Mouse (Mus musculus) ES-Bruce4 (cell line): ENCODE measurements around the gene Syt16.

Experiments used
- CTCF ChIP-seq: IDR thresholded peaks from one replicate; pipeline ENCODE4 v1.8.1; 2011; ENCODE audit warnings: low read depth, low read length
- EP300 ChIP-seq: IDR thresholded peaks from 2 replicates; pipeline ENCODE4 v1.6.1; 2011; ENCODE audit warnings: low read depth, low read length; ENCODE audit not compliant: insufficient read depth
- POLR2A ChIP-seq: IDR thresholded peaks from one replicate; pipeline ENCODE4 v1.8.1; 2011; ENCODE audit warnings: low read length; ENCODE audit not compliant: insufficient read depth

GRCm38 (mm10) chr12:73952879-73953278 lies 44.6 kb upstream of the Syt16 start:
- no peak for TF ChIP-seq CTCF
- no peak for TF ChIP-seq POLR2A
- no peak for TF ChIP-seq EP300
